Mouse (Mus musculus): ENCODE measurements around the gene Nxn. TPM values are rescaled to one million over a fixed set of nuclear protein-coding genes. Genes with fewer than 3 reads are reported as not detected.

Gene Nxn
- total RNA-seq (2023): 1 to 10 TPM; 5.2 to 6.2 TPM

GRCm38 (mm10) chr11:76398798-76399586, at the start of gene Nxn:
Nxn (minus strand) TSS chr11:76399140.

GRCm38 (mm10) chr11:76406702-76407583, 8.0 kb upstream of the Nxn start, which contains the start of gene Timm22:
Timm22 (plus strand) TSS chr11:76406952.

GRCm38 (mm10) chr11:76242901-76243810, 155.8 kb downstream of the Nxn start, which contains the start of the genes Mrm3 and Glod4:
Mrm3 (plus strand) TSS chr11:76243715.
Glod4 (minus strand) TSS chr11:76243725.

GRCm38 (mm10) chr11:76217390-76217800, 181.5 kb downstream of the Nxn start, which contains the start of the genes Dbil5 and Gemin4:
Dbil5 (plus strand) TSS chr11:76217608.
Gemin4 (minus strand) TSS chr11:76217664.

Other genes with a start within 250 kb of the Nxn start
- 10 to 100 TPM; 40.7 to 48.3 TPM for gene Vps53, start 219.5 kb downstream of the Nxn start, total RNA-seq (2023)
- gene Fam57a, start 219.5 kb downstream of the Nxn start, total RNA-seq (2023): 1 to 10 TPM; 2.3 to 3.6 TPM
- not detected for gene Dbil5, start 181.5 kb downstream of the Nxn start, total RNA-seq (2023)
- 10 to 100 TPM in 1 of 2 experiments, 1 to 10 TPM in 1; 9.7 to 12.0 TPM for gene Gemin4, start 181.5 kb downstream of the Nxn start, total RNA-seq (2023)
- 10 to 100 TPM; 11.3 to 17.1 TPM for gene Mrm3, start 155.4 kb downstream of the Nxn start, total RNA-seq (2023)
- 10 to 100 TPM; 27.2 to 33.6 TPM for gene Glod4, start 155.4 kb downstream of the Nxn start, total RNA-seq (2023)
- gene Timm22, start 7.8 kb upstream of the Nxn start, total RNA-seq (2023): 10 to 100 TPM; 15.1 to 19.4 TPM
- 10 to 100 TPM; 25.7 to 30.4 TPM for gene Abr, start 223.2 kb upstream of the Nxn start, total RNA-seq (2023)

Measured in B cell, adult 67 days (primary cell).